Mouse (Mus musculus) E14TG2a.4 (cell line): ENCODE measurements around the gene Nagpa.

ENCODE experiments used
- CTCF ChIP-seq: conservative IDR thresholded peaks from 2 replicates; pipeline ENCODE4 v1.5.1; 2014; ENCODE audit warnings: low read length
- NANOG ChIP-seq: IDR thresholded peaks from 2 replicates; pipeline ENCODE4 v1.6.1; 2014; ENCODE audit warnings: borderline replicate concordance, low read length, mixed read lengths
- POU5F1 ChIP-seq: IDR thresholded peaks from 2 replicates; pipeline ENCODE4 v1.6.1; 2014; ENCODE audit warnings: low read length, borderline replicate concordance

- TF ChIP-seq CTCF (no peak), NANOG (no peak), POU5F1 (no peak)
Observed at GRCm38 (mm10) chr16:5185691-5186090, 18.1 kb downstream of the Nagpa start.
